Mouse (Mus musculus) left cerebral cortex, postnatal 10 days (tissue): ENCODE results near the gene Bglap. TPM values are rescaled to one million over a fixed set of nuclear protein-coding genes. Genes with fewer than 3 reads are reported as not detected.
"Not testable (repeated sequence)": the region's sequence is repeated elsewhere in the genome, so short reads cannot be mapped to it uniquely, and the experiment has no call there.

Experiments
- DNase-seq, 2 experiments: peaks; one replicate each; pipeline ENCODE4 v3.0.0; 2021 to 2022; ENCODE audit warnings: low spot score in 2 of 2, mixed read lengths in 1 of 2; ENCODE audit errors: extremely low spot score in 1 of 2
- intact Hi-C: fragments of 180-260 bp; cut with DNase I; formaldehyde crosslinking; loops from one replicate; pipeline ENCODE4 v1.15.1; 2025
- total RNA-seq, 2 experiments: library from RNA; stranded (reverse); gene quantifications; 2 replicates each; pipeline ENCODE4 v1.2.3; 2021

The Bglap gene
- total RNA-seq, 2 experiments from 2014 or later, result 0.95 to 2.6 TPM

DNA sequence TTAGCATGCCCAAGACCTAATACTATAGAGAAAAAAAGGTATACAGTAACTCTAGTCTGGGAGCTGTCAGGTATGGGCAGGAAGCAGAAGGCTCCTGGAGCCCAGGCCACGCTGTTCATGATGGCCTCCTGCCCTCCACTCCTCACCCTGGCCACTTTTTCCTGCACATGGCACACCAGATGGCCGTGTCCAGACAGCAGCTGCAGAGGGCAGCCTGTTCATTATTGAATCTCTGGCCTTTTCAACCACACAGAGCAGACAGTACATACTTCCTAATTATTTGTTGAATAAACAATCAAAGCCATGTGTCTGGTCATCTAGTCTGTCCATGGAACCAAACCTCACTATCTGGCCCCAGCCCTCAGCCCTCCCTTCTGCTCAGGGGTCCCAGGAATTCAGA lies 14.4 kb upstream of the Bglap start:
- intact Hi-C loops, result no loop called here
- no peak for DNase-seq

DNA sequence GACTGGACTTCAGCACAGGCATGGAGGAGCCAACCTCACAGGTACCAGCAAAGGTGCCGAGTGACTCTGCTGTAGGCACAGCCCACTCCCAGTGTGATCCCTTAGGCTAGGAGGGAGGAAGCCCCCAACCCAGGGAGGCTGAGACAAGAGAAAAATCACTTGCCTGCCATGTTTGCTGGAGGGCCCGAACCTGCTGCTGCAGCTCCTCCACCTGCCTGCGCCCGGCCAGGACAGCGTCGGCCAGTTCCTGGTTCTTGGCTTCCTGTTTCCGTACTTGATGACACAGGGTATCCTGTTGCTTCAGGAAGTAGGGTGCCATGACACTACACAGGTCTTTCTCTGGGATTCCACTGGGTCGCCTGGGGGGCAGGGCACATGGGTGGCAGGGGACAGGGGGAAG lies 11.5 kb upstream of the Bglap start:
- intact Hi-C loops, result no loop called here
- DNase-seq, result no peak

DNA sequence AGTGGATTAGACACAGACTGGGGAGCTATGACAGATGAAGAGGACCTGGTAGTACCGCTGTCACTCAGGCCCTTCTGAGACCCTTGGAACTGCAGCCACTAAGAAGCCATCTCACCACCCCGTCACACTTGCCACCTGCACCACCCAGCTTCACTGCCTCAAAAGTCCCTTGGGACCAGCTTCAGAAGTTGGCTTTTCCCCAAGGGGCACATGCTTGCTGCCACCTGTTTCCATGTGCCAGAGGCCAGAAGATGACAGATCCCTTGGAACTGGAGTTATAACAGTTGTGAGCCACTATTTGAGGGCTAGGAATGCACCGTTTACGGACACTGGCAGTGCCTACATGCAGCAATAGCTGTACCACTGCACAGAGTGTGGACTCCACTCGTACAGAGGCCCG lies 11.0 kb upstream of the Bglap start:
- no peak for DNase-seq
- intact Hi-C loops, result no loop called here

DNA sequence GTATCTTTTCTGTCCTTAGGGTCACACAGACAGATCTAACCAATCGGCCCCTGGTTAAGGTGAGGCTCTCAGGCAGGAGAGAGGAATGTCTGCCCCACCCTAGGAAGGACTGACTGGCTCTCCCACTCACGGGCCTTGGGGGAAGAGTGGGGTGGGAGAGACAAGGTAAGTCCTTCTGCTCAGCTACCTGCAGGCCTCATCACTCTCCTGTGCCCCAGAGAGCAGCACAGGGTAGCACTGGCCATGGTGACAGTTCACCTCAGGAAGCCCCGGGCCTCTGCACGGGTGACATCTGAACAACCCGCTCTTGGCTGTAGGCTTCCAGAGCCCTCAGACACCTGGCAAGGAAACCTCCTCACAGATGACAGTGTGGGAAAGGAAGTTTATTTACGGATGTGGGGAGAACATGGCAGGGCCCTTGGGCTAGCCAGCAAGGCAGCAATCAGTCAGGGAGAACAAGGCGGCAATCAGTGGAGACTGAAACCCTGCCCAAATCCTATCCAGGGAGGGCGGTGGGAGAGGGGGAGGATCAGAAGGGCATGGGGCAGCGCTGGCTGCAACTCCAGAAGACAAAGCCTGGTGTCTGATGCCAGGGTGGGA lies 9.6 kb upstream of the Bglap start:
- no peak for DNase-seq
- intact Hi-C loops, result no loop called here

DNA sequence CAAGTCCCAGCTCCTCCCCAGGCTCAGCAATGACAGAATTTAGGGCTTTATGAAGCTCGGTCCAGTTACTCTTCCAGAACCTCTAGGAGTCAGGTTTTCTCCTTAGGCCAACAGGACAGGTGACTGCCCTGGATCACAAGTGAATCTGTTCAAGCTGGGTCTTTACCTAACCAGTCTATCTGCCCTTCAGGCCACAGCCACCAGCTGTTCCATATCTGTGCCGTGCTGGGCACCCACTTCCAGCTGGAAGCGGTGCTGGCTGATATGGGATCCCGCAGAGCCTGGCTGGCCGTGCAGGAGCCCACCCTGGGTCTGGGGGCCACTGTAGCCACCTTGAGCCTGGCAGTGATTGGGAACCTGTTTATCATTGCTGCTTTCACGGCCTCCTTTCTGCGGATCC lies 1.9 kb downstream of the Bglap start:
- DNase-seq, intact Hi-C loops: not testable (repeated sequence)

DNA sequence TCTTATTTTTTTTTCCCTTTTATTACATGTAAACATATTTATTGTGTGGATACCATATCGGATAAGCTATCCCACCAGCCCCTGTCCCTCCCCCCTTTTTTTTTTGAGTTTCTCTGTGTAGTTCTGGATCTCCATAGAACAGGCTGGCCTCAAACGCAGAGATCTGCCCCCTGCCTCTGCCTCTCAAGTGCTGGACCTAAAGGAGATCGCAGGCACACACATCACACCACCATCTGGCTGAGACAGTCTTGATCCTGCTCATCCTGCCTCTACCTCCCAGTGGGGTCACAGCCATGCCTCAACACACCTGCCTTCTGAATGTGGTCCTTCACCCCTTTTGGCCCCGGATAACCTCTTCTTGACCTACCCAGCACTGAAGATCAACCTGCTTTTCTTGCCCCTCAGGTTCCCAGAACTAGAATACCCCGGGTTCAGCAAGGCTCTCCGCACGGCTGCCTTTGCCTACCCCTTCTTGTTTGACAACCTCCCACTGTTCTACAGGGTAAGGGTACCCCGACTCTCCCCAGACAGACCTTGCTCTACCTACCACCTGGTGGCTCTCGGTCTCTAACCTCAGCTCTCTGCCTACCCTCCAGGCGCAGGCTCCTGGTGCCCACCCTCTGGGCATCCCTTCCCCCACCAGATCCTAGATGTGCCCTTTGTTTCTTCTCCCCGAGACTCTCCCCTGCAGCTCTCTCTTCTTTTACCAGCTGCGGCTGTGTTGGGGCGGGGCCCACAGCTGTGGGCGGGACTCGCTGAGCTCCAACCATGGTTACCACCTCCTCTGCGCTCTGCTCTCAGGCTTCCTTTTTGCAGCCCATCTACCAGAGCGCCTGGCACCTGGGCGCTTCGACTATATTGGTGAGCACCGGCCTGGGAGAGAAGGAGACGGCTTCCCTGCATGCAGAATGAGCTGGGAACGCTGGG lies 2.6 kb downstream of the Bglap start:
- intact Hi-C loops, result not testable (repeated sequence)

DNA sequence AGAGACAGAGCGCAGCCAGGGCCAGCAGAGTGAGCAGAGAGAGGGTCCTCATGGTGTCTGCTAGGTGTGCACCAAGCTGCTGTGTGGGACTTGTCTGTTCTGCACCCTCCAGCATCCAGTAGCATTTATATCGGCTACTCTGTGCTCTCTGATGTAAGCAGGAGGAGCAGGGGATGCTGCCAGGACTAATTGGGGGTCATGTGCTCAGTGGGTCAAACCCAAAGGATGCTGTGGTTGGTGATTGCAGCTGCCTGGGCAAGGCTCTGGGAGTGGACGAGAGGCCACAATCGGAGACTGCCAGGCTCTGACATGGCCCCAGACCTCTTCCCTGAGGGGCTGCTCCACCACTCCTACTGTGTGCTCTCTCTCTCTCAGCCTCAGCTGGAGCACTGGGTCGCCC lies 5.7 kb downstream of the Bglap start, which contains the start of gene Bglap2:
TSS of gene Bglap2 (minus strand) at position 101 of the 400 bp plus-strand sequence.
- DNase-seq, intact Hi-C loops: not testable (repeated sequence)

More for the DNA sequence above, 2.6 kb downstream of the Bglap start:
- DNase-seq, result not testable (repeated sequence)

DNA sequence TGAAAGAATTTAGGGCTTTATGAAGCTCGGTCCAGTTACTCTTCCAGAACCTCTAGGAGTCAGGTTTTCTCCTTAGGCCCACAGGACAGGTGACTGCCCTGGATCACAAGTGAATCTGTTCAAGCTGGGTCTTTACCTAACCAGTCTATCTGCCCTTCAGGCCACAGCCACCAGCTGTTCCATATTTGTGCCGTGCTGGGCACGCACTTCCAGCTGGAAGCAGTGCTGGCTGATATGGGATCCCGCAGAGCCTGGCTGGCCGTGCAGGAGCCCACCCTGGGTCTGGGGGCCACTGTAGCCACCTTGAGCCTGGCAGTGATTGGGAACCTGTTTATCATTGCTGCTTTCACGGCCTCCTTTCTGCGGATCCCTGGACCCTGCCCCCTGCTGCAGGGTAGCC lies 7.6 kb downstream of the Bglap start:
- intact Hi-C loops, DNase-seq: not testable (repeated sequence)

DNA sequence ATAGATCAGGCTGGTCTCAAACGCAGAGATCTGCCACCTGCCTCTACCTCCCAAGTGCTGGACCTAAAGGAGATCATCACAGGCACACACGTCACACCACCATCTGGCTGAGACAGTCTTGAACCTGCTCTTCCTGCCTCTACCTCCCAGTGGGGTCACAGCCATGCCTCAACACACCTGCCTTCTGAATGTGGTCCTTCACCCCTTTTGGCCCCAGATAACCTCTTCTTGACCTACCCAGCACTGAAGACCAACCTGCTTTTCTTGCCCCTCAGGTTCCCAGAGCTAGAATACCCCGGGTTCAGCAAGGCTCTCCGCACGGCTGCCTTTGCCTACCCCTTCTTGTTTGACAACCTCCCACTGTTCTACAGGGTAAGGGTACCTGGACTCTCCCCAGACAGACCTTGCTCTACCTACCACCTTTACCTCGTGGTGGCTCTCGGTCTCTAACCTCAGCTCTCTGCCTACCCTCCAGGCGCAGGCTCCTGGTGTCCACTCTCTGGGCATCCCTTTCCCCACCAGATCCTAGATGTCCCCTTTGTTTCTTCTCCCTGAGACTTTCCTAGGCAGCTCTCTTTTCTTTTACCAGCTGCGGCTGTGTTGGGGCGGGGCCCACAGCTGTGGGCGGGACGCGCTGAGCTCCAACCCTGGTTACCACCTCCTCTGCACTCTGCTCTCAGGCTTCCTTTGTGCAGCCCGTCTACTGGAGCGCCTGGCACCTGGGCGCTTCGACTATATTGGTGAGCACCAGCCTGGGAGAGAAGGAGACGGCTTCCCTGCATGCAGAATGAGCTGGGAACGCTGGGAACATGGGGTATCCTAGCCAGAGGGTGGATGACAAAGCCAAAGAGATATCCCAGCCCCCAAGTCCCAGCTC lies 8.3 kb downstream of the Bglap start:
- DNase-seq, intact Hi-C loops: not testable (repeated sequence)

DNA sequence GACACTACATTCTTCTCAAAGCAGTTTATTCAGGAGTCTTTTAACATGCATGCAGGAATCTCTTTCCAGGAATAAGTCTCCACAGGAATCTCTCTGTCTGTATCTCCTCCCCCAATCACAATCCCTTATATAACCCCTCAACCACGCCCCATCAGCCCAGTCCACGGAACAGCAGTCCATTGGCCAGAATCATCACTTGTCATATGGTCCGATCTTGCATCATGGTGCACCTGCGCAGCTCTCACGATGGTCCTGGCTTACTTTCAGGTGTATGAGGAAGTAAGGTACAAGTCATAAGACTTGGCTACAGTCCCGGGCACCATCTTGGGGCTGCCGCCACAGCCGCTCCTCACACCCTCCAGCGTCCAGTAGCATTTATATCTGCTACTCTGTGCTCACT lies 11.6 kb downstream of the Bglap start, which contains the start of gene Bglap3:
TSS of gene Bglap3 (minus strand) at position 101 of the 400 bp plus-strand sequence.
- intact Hi-C loops, DNase-seq: not testable (repeated sequence)

DNA sequence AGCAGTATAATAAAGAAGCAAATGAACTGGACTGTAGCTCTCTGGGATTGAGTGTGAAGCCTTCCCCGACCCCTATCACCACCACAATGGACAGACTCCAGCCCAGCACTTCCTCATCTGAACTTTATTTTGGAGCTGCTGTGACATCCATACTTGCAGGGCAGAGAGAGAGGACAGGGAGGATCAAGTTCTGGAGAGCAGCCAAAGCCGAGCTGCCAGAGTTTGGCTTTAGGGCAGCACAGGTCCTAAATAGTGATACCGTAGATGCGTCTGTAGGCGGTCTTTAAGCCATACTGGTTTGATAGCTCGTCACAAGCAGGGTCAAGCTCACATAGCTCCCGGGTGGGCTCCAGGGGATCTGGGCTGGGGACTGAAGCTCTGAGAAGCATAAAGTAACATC lies 15.8 kb downstream of the Bglap start:
- intact Hi-C loops, DNase-seq: not testable (repeated sequence)

DNA sequence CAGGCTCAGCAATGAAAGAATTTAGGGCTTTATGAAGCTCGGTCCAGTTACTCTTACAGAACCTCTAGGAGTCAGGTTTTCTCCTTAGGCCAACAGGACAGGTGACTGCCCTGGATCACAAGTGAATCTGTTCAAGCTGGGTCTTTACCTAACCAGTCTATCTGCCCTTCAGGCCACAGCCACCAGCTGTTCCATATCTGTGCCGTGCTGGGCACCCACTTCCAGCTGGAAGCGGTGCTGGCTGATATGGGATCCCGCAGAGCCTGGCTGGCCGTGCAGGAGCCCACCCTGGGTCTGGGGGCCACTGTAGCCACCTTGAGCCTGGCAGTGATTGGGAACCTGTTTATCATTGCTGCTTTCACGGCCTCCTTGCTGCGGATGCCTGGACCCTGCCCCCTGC lies 16.7 kb downstream of the Bglap start:
- DNase-seq, intact Hi-C loops: not testable (repeated sequence)

DNA sequence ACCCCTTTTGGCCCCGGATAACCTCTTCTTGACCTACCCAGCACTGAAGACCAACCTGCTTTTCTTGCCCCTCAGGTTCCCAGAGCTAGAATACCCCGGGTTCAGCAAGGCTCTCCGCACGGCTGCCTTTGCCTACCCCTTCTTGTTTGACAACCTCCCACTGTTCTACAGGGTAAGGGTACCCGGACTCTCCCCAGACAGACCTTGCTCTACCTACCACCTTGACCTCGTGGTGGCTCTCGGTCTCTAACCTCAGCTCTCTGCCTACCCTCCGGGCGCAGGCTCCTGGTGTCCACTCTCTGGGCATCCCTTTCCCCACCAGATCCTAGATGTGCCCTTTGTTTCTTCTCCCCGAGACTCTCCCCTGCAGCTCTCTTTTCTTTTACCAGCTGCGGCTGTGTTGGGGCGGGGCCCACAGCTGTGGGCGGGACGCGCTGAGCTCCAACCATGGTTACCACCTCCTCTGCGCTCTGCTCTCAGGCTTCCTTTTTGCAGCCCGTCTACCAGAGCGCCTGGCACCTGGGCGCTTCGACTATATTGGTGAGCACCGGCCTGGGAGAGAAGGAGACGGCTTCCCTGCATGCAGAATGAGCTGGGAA lies 17.3 kb downstream of the Bglap start:
- intact Hi-C loops, result not testable (repeated sequence)
- DNase-seq, result peak; percentile 31 to 60

DNA sequence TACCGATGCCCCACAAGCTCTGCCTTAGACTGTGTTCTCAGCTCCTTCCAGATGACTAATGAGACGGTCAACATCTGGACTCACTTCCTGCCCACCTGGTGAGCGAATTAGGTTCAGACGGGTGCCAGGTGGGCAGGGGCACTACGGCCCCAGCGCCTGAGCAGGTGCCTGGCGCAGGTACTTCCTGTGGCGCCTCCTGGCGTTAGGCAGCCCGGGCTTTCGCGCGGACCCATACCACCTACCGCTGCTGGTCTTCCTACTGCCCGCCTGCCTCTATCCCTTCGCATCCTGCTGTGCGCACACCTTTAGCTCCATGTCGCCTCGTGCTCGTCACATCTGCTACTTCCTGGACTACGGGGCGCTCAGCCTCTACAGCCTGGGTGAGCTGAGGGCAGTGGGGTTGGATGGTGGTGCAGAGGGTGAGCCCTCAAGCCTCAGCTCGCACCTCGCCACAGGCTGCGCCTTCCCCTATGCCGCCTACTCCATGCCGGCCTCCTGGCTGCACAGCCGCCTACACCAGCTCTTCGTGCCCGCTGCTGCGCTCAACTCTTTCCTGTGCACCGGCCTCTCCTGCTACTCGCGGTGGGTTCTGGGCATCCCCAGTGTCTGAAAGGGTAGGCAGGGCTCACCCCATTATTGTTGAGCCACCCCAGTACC lies 18.4 kb downstream of the Bglap start:
- intact Hi-C loops, result no loop called here
- DNase-seq, result no peak

DNA sequence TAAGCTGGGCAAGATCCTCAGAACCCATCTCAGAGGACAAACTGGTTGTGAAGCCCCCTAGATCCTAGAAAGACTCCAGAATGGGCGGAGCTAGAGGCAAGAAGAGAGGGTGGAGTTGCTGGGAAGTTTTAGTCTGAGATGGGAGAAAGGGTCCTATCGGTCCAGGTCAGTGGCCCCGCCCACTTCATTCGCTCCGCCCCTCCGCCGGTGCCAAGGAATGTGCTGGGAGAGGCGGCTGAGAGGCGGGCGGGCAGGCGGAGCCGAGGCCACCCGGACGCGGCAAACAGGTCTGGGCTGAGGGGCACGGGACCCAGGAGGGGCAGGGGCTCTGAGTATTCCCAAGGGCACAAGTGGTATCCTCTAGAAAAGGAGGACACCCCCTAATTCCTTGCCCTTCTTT lies 19.9 kb downstream of the Bglap start, which contains the start of gene Paqr6:
TSS of gene Paqr6 (plus strand) at position 248 of the 400 bp plus-strand sequence.
- peak in 1 of 2 experiments; percentile 81 for DNase-seq

DNA sequence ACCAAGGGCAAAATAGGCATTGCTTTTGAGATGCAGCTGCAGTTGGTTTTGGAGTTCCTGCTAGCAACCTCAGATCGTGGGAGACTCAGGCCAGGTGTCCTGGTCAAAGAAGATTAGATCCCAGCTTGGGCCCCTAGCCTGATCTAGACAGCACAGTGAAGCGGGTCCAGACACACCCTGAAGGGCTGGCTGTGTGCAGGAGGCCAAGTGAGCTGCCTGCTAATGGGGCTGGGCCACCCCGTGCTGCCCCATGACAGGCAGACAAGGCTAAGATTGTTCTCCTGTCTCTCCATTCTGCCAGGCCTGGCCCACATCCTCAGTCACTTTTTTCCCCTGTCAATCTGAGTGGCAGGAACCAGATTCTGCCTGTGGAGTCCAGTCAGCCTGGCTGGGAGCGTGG lies 20.6 kb downstream of the Bglap start:
- no peak for DNase-seq
- intact Hi-C loops, result no loop called here

More for the DNA sequence above, 19.9 kb downstream of the Bglap start, which contains the start of gene Paqr6:
- intact Hi-C loops, result no loop called here

DNA sequence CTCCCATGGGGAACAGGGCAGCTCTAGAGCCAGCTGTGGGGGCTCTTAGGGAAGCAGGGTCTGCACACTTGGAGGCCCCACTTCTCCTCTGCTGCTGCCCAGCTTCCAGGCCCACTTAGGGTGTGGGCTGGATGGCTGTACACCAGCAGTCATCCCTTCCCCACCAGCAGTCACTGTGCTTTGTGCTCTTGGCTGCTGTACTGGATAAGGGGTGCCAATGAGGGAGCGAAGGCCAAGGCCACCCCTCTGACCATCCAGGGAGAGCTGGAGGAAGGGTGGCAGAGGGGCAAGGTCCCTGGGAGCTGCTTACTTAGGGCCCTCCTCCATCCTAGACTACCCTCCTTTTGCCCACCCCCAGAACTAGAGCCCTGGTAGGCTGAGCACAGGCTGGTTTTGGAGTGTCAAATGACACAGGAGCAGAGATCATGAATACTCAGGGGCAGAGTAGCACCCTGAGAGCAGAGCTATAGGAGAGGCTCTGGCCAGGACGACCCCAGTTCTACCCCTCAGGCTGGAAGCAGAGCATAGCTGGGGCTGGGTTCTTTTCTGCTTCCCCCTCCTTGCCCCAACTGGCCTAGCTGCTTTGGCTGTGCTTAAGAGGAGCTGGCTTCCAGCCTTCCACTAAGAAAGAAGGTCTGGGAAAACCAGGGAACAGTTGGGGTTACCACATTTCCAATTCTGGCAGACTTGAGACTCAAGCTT lies 22.5 kb downstream of the Bglap start:
- DNase-seq, result no peak
- intact Hi-C loops, result no loop called here
